In genomic region chr12:12904512-12904953, GRCm38 (mm10) we compare ENCODE assay signal across 9 mouse cellular contexts. TPM values are rescaled to one million over a fixed set of nuclear protein-coding genes. Genes with fewer than 3 reads are reported as not detected.
DNase-seq lines count a peak whose midpoint lies in the region; ATAC-seq and TF ChIP-seq lines count a peak whose summit lies in the region.
"Had no signal": no experiment of that assay in that cellular context is flagged by ENCODE, and none has a peak within 500 bp of the region (broad histone marks: within the 10 kb centered on the region; RNA-seq: fewer than 3 reads in every experiment).

No protein-coding gene starts in this region.

- DNase-seq in R1 (ENCODE audit: low read depth, low spot score): peak; percentile 90
- DNase-seq in gastrocnemius, adult 8-10 months (ENCODE audit: low spot score in 2 of 2): peak; percentile 77 to 93
- DNase-seq in layer of hippocampus, postnatal 36 days: peak; percentile 85 to 91
- peak; percentile 65 for DNase-seq in lung, postnatal 36 days
- peak; percentile 68 for DNase-seq in right cerebral cortex, postnatal 14 days
- DNase-seq in thymus, postnatal 10 days (ENCODE audit: low spot score in 2 of 2): no peak

- H3K4me1 ChIP-seq in cortical plate, adult 2 months (ENCODE audit: control insufficient read depth, insufficient read depth, low read length): peaks cover 3% of the 10 kb centered on the region
- peaks cover 23% of the 10 kb centered on the region for H3K4me1 ChIP-seq in hindbrain, embryonic 15.5 days (replicated peaks)

- TF ChIP-seq POLR2A in cortical plate, adult 2 months (IDR thresholded peaks at IDR 0.05; ENCODE audit: extremely low read depth, insufficient read depth, low read length): no peak

- H3K36me3 ChIP-seq in hindbrain, embryonic 15.5 days: no peaks in the 10 kb centered on the region
- H3K36me3 ChIP-seq: G1E had no signal

- whole genome bisulfite sequencing in hindbrain, embryonic 15.5 days: under 1% methylated on average over 23 of the region's 23 CpGs

- no peak for TF ChIP-seq CTCF in cortical plate, adult 2 months (IDR thresholded peaks at IDR 0.05; ENCODE audit: extremely low read depth, insufficient read depth, low read length)

- no peaks in the 10 kb centered on the region for H3K27me3 ChIP-seq in hindbrain, embryonic 15.5 days

- H3K4me3 ChIP-seq in cortical plate, adult 2 months (ENCODE audit: insufficient read depth, low read length): 0 out of 2 replicates have a peak overlapping the region, but pooled peaks have one; percentile 6
- no peak overlapping the region for H3K4me3 ChIP-seq in hindbrain, embryonic 15.5 days

- H3K27ac ChIP-seq in cortical plate, adult 2 months (ENCODE audit: insufficient read depth, low read length): no peak overlapping the region
- peak overlapping the region; percentile 82 for H3K27ac ChIP-seq in hindbrain, embryonic 15.5 days (replicated peaks)

- H3K4me2 ChIP-seq in hindbrain, embryonic 15.5 days: peak overlapping the region; percentile 41

- H3K9me3 ChIP-seq in hindbrain, embryonic 15.5 days: no peaks in the 10 kb centered on the region

- ATAC-seq in hindbrain, embryonic 15.5 days (ENCODE audit: low FRiP score, low read depth): peak; percentile 97

- H3K9ac ChIP-seq in hindbrain, embryonic 15.5 days: peak overlapping the region; percentile 34

RNA-seq across cellular contexts. Expression of gene Mycn, which starts 37.2 kb away (rescaled TPM):
- polyA plus RNA-seq in cortical plate, adult 2 months (2012; rRNA removed): 9.5 and 10.9 TPM in 2 replicates
- 1 to 10 TPM in 1 of 4 experiments, under 1 TPM in 3; 0.34 to 3.5 (median 0.63) TPM for total RNA-seq in gastrocnemius, adult 8-10 months (2022)
- 63.2 and 71.0 TPM in 2 replicates for polyA plus RNA-seq in hindbrain, embryonic 15.5 days (2015; fragmentation: Nextera tagmentation; extraction: Ambion mirVana)
- total RNA-seq in layer of hippocampus, postnatal 36 days (2021): 10 to 100 TPM; 10.2 to 11.0 TPM
- polyA plus RNA-seq: G1E had no signal

Comparison
In these comparisons a context has a peak if more than half of its experiments do, and no peak if none do; other contexts are left out.
1. DNase-seq: peak in R1 (single experiment), gastrocnemius, adult 8-10 months (2 of 2), layer of hippocampus, postnatal 36 days (2 of 2), lung, postnatal 36 days (single experiment) and right cerebral cortex, postnatal 14 days (single experiment); none in thymus, postnatal 10 days (0 of 2).